Mouse (Mus musculus): Measurements from ENCODE around the gene Mtif3. TPM values are rescaled to one million over a fixed set of nuclear protein-coding genes. Genes with fewer than 3 reads are reported as not detected.

Gene Mtif3
- 4.3 and 12.3 TPM in 2 replicates for polyA plus RNA-seq (2011; ENCODE audit: insufficient read depth, insufficient read length, low replicate concordance, missing spikeins)

DNA sequence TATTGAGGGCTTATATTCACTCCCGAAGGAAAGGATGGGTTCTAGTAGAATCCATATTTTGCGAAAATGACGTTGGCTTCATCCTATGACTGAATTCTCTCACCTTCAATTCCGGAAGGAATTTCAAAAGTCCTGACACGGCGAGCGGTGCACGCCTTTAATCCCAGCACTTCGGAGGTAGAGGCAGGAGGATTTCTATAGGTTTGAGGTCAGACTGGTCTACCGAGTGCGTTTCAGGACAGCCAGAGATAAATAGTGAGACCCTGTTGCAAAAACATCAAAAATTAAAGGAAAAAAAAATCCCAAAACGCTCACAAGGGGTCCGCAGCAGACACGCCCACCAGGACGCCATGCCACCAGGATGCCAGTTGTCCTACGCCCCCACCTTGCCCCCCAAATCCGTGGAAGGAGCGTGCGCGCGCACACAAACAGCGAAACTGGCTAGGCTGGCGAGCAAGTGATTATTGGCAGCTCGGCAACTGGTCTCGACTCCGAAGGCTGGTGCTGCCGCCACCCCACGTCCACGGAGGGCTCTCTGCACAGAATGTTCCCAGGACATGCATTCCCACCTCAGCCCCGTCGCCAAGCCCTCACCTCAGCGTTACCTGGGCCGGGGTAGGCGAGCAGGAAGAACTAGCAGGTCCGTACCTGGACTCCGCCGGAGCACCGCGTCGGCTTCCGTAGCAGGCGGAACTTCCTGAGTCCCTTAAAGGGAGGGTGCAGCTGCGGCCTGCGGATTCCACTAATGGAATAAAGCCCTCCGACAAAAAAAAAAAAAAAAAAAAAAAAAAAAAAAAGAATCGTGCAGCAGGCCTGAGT, at the start of gene Mtif3:
Mtif3 (minus strand) TSS at position 683 of the 819 bp plus-strand sequence.
- Histone ChIP-seq H3K4me3 (replicated peaks; ENCODE audit: control insufficient read depth, low read depth, low read length) (peak within 1 kb of the TSS; percentile 98), H3K4me1 (ENCODE audit: control insufficient read depth, insufficient read depth, low read length) (peaks cover 5% of the 10 kb centered on the region), H3K27ac (ENCODE audit: control insufficient read depth, insufficient read depth, low read depth, low read length, poor library complexity) (peak within 1 kb of the TSS; percentile 22; the same call in 1 of the 2 replicates)
- under 1% methylated on average over 46 of the region's 46 CpGs for WGBS
- TF ChIP-seq POLR2A (IDR thresholded peaks at IDR 0.05; ENCODE audit: borderline replicate concordance, control insufficient read depth, low read depth, low read length): peak; percentile 58; the same call in 1 of the 2 replicates
- TF ChIP-seq CTCF (IDR thresholded peaks at IDR 0.05; ENCODE audit: control insufficient read depth, insufficient read depth, low read length): no peak

DNA sequence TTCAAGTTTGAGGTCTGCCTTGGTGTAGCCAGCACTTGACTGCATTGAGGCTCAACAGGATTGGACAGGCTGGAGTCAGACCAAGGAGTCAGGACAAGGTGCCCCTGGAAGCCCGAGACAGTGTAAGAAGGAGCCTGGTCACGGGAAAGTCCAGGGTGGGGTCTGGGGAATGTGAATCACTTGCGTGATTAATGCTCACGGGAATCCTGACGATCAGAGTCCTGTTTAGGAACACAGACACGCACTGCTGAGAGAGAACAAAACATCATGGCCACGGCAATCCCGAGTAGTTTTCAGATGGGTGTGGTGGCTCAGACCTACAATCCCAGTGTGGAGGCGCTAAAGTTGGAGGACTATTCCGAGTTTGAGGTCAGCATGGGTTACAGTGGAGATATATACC, 47.7 kb upstream of the Mtif3 start:
- Histone ChIP-seq H3K4me3 (replicated peaks; ENCODE audit: control insufficient read depth, low read depth, low read length) (no peak overlapping the region), H3K4me1 (ENCODE audit: control insufficient read depth, insufficient read depth, low read length) (no peaks in the 10 kb centered on the region), H3K27ac (ENCODE audit: control insufficient read depth, insufficient read depth, low read depth, low read length, poor library complexity) (no peak overlapping the region)
- WGBS: 80% methylated on average over 10 of the region's 10 CpGs
- TF ChIP-seq CTCF (IDR thresholded peaks at IDR 0.05; ENCODE audit: control insufficient read depth, insufficient read depth, low read length): no peak
- no peak for TF ChIP-seq POLR2A (IDR thresholded peaks at IDR 0.05; ENCODE audit: borderline replicate concordance, control insufficient read depth, low read depth, low read length)

DNA sequence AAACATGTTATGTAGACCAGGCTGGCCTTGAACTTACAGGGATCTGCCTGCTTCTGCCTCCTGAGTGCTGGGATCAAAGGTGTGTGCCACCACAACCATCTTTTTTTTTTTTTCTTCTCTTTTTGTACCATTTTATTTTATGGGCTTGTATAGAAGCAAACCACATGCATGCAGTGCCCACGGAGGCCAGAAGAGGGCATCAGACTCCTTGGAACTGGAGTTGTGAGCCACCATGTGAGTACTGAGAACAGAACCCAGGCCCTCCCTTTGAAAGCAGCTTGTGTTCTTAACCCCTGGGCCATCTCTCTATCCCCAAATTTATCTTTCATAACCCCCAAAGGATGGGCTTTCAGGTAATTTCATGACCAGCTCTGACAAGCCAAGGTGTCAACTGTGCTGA, 39.7 kb upstream of the Mtif3 start:
- TF ChIP-seq CTCF (IDR thresholded peaks at IDR 0.05; ENCODE audit: control insufficient read depth, insufficient read depth, low read length) (0 out of 2 replicates have a peak, but pooled peaks have one; percentile 15), POLR2A (IDR thresholded peaks at IDR 0.05; ENCODE audit: borderline replicate concordance, control insufficient read depth, low read depth, low read length) (no peak)
- H3K27ac ChIP-seq (ENCODE audit: control insufficient read depth, insufficient read depth, low read depth, low read length, poor library complexity): no peak overlapping the region
- WGBS: 48% methylated on average over 1 of the region's 1 CpGs
- no peaks in the 10 kb centered on the region for H3K4me1 ChIP-seq (ENCODE audit: control insufficient read depth, insufficient read depth, low read length)
- H3K4me3 ChIP-seq (replicated peaks; ENCODE audit: control insufficient read depth, low read depth, low read length): no peak overlapping the region

DNA sequence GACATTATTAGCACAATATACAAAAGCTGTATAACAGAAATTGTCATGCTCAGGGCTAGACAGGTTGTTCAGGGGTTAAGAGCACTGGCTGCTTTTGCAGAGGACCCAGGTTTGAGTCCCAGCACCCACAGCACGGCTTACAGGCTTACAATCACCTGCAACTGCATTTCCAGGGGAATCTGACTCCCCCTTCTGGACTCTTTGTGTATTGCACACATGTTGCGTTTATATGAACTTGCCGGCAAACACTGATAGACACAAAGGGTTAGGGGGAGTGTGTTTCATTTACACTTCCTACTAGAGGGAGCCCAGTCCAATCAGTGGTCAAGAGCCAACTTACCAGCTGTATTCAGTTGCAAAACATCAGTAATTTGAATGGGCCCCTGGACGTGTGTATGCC, 37.7 kb upstream of the Mtif3 start:
- no peaks in the 10 kb centered on the region for H3K4me1 ChIP-seq (ENCODE audit: control insufficient read depth, insufficient read depth, low read length)
- WGBS: 81% methylated on average over 4 of the region's 4 CpGs
- H3K4me3 ChIP-seq (replicated peaks; ENCODE audit: control insufficient read depth, low read depth, low read length): no peak overlapping the region
- H3K27ac ChIP-seq (ENCODE audit: control insufficient read depth, insufficient read depth, low read depth, low read length, poor library complexity): no peak overlapping the region
- no peak for TF ChIP-seq POLR2A (IDR thresholded peaks at IDR 0.05; ENCODE audit: borderline replicate concordance, control insufficient read depth, low read depth, low read length)
- no peak for TF ChIP-seq CTCF (IDR thresholded peaks at IDR 0.05; ENCODE audit: control insufficient read depth, insufficient read depth, low read length)

DNA sequence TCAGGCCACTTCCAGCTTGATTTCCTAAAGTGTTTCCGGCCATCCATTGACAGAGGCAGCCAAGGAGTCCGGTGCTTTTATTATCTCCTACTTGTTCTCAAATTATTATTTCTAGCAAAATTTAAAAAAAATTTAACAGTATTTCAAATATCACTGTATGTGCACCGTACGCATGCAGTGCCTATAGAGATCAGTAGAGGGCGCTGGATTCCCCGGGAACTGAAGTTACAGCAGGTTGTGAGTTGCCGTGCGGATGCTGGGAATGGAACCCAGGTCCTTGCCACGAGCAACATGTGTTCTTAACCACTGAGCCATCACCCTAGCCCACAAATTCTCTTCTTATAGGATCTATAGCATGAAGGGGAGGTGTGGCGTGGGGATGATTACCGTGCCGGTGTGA, 35.2 kb upstream of the Mtif3 start:
- Histone ChIP-seq H3K27ac (ENCODE audit: control insufficient read depth, insufficient read depth, low read depth, low read length, poor library complexity) (no peak overlapping the region), H3K4me3 (replicated peaks; ENCODE audit: control insufficient read depth, low read depth, low read length) (no peak overlapping the region), H3K4me1 (ENCODE audit: control insufficient read depth, insufficient read depth, low read length) (no peaks in the 10 kb centered on the region)
- TF ChIP-seq CTCF (IDR thresholded peaks at IDR 0.05; ENCODE audit: control insufficient read depth, insufficient read depth, low read length): 0 out of 2 replicates have a peak, but pooled peaks have one; percentile 9
- TF ChIP-seq POLR2A (IDR thresholded peaks at IDR 0.05; ENCODE audit: borderline replicate concordance, control insufficient read depth, low read depth, low read length): no peak
- WGBS: 88% methylated on average over 12 of the region's 12 CpGs

DNA sequence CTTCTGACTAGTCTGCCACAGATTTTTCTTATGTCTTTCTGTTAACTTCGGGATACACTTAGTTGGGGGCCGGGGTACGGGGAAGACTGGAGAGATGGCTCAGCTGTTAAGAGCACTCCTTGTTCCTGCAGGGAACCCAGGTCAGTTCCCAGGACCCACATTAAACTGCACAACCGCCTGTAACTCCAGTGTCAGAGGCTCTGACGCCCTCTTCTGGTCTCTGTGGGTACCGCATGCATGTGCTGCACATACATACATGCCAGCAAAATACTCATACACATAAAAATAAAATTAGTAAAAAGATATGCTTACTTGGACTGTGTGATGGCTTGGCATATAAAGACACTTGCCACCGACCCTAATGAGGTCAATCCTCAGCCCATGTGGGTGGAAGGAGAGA, 33.2 kb upstream of the Mtif3 start:
- H3K4me1 ChIP-seq (ENCODE audit: control insufficient read depth, insufficient read depth, low read length): no peaks in the 10 kb centered on the region
- no peak overlapping the region for H3K4me3 ChIP-seq (replicated peaks; ENCODE audit: control insufficient read depth, low read depth, low read length)
- TF ChIP-seq CTCF (IDR thresholded peaks at IDR 0.05; ENCODE audit: control insufficient read depth, insufficient read depth, low read length) (no peak), POLR2A (IDR thresholded peaks at IDR 0.05; ENCODE audit: borderline replicate concordance, control insufficient read depth, low read depth, low read length) (no peak)
- WGBS: 82% methylated on average over 7 of the region's 7 CpGs
- H3K27ac ChIP-seq (ENCODE audit: control insufficient read depth, insufficient read depth, low read depth, low read length, poor library complexity): no peak overlapping the region

DNA sequence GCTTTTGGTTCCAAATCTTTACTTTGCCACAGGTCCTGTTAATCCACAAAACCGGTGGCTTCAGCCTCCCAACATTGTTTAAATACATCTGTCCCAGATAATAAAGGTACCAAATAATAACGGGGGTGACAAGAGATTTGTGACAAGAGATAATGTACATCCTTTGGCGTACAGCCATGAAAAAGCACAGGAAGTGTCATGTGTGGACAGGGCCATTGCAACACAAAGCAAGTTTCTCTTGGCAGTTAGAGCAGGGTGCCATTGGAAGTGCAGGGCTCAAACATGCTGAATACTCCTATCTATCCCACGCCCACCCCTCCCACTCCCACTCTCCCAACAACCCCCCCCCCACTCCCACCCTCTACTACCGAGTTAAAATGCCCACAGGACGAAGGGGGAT, 31.4 kb upstream of the Mtif3 start:
- WGBS: 39% methylated on average over 6 of the region's 6 CpGs
- H3K27ac ChIP-seq (ENCODE audit: control insufficient read depth, insufficient read depth, low read depth, low read length, poor library complexity): no peak overlapping the region
- no peak for TF ChIP-seq POLR2A (IDR thresholded peaks at IDR 0.05; ENCODE audit: borderline replicate concordance, control insufficient read depth, low read depth, low read length)
- no peak for TF ChIP-seq CTCF (IDR thresholded peaks at IDR 0.05; ENCODE audit: control insufficient read depth, insufficient read depth, low read length)

DNA sequence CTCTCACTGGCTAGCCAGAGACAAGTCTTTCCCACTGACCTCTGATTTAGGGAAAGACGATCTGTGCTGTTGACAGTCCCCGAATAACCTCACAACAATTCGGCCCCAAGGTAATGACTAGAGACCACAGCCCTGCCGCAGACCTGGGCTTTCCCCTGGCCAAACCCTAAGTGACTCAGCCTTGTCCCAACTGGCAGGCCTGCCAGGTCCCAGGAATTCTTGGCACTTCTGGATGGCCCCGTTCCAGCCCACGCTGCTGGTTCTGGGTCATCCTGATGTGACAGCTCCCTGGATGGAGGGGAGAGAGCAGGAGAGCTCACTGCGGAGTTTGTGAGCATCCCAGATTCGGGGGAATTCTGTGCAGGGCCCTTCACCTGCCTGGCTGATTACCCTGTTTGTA, 29.9 kb upstream of the Mtif3 start:
- Histone ChIP-seq H3K4me1 (ENCODE audit: control insufficient read depth, insufficient read depth, low read length) (no peaks in the 10 kb centered on the region), H3K27ac (ENCODE audit: control insufficient read depth, insufficient read depth, low read depth, low read length, poor library complexity) (no peak overlapping the region), H3K4me3 (replicated peaks; ENCODE audit: control insufficient read depth, low read depth, low read length) (no peak overlapping the region)
- WGBS: 70% methylated on average over 8 of the region's 8 CpGs
- TF ChIP-seq POLR2A (IDR thresholded peaks at IDR 0.05; ENCODE audit: borderline replicate concordance, control insufficient read depth, low read depth, low read length) (no peak), CTCF (IDR thresholded peaks at IDR 0.05; ENCODE audit: control insufficient read depth, insufficient read depth, low read length) (no peak)

More for the DNA sequence above, 31.4 kb upstream of the Mtif3 start:
- Histone ChIP-seq H3K4me3 (replicated peaks; ENCODE audit: control insufficient read depth, low read depth, low read length) (no peak overlapping the region), H3K4me1 (ENCODE audit: control insufficient read depth, insufficient read depth, low read length) (no peaks in the 10 kb centered on the region)
